Mouse (Mus musculus) lung, postnatal 36 days (tissue): ENCODE results near the gene Ralgps2.

ENCODE experiments used
- DNase-seq: peaks from one replicate; pipeline ENCODE4 v3.0.0; 2022; ENCODE audit warnings: mixed read lengths

The Ralgps2 gene

GRCm38 (mm10) chr1:156761430-156761801 lies 178.0 kb downstream of the Ralgps2 start:
- DNase-seq: peak; percentile 57

GRCm38 (mm10) chr1:156760549-156761429 lies 178.6 kb downstream of the Ralgps2 start:
- DNase-seq: no peak

GRCm38 (mm10) chr1:156758326-156758725 lies 181.1 kb downstream of the Ralgps2 start:
- DNase-seq: no peak

GRCm38 (mm10) chr1:156754608-156755413 lies 184.6 kb downstream of the Ralgps2 start:
- no peak for DNase-seq
